Mouse (Mus musculus): ENCODE measurements around the gene Macf1. TPM values are rescaled to one million over a fixed set of nuclear protein-coding genes. Genes with fewer than 3 reads are reported as not detected.
A peak's percentile ranks its signal among the peaks of the same experiment; 100 is the strongest.
"Not testable (repeated sequence)": the region's sequence is repeated elsewhere in the genome, so short reads cannot be mapped to it uniquely, and the experiment has no call there.

Macf1 gene
- polyA plus RNA-seq, 1 experiment from 2014 or later: 43.7 TPM

GRCm38 (mm10) chr4:123478655-123479433, 205.3 kb downstream of the Macf1 start:
- peak overlapping the region; percentile 42 for H3K27ac ChIP-seq (replicated peaks)
- H3K4me1 ChIP-seq: peaks cover 3% of the 10 kb centered on the region; the same call in 1 of the 2 replicates
- no peak overlapping the region for H3K4me3 ChIP-seq
- no peak overlapping the region for H3K9ac ChIP-seq
- 68% methylated on average over 7 of the region's 8 CpGs for WGBS
- no peak for ATAC-seq (ENCODE audit: extremely low read depth, insufficient number of reproducible peaks, low FRiP score, low TSS enrichment)
- peaks cover 86% of the 10 kb centered on the region for H3K36me3 ChIP-seq
- H3K27me3 ChIP-seq (replicated peaks): no peaks in the 10 kb centered on the region
- H3K4me2 ChIP-seq: no peak overlapping the region
- no peaks in the 10 kb centered on the region for H3K9me3 ChIP-seq

DNA sequence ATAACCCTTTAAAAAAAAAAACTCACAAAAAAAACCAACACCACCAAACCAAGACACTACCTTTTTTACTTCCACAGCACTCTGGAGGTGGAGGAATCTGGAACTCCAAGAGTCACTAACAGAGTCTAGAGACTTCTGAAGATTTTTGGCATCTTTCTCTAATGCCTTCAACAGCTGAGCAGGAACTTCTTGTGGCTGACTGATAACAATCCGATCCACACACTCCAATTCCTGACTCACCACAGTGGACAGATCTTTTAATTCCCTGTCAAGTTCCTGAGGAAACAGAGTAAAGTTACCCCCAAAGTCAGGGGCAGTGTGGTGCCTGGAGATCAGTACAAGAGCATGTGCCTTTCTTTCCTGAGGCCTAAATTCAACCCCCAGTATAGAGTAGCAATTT, 218.4 kb downstream of the Macf1 start:
- Histone ChIP-seq H3K4me2 (no peak overlapping the region), H3K27ac (replicated peaks) (no peak overlapping the region), H3K4me1 (peaks cover 12% of the 10 kb centered on the region), H3K9ac (no peak overlapping the region), H3K27me3 (replicated peaks) (no peaks in the 10 kb centered on the region), H3K36me3 (peaks cover 89% of the 10 kb centered on the region), H3K4me3 (no peak overlapping the region), H3K9me3 (no peaks in the 10 kb centered on the region)
- no peak for ATAC-seq (ENCODE audit: extremely low read depth, insufficient number of reproducible peaks, low FRiP score, low TSS enrichment)
- WGBS: 45% methylated on average over 1 of the region's 1 CpGs

GRCm38 (mm10) chr4:123460595-123461272, 223.4 kb downstream of the Macf1 start:
- Histone ChIP-seq H3K4me1 (peaks cover 50% of the 10 kb centered on the region), H3K9me3 (no peaks in the 10 kb centered on the region), H3K36me3 (peaks cover 95% of the 10 kb centered on the region), H3K4me2 (0 out of 2 replicates have a peak overlapping the region, but pooled peaks have one; percentile 7), H3K27ac (replicated peaks) (peak overlapping the region; percentile 86), H3K27me3 (replicated peaks) (no peaks in the 10 kb centered on the region), H3K4me3 (no peak overlapping the region), H3K9ac (0 out of 2 replicates have a peak overlapping the region, but pooled peaks have one; percentile 37)
- WGBS: 46% methylated on average over 8 of the region's 8 CpGs
- ATAC-seq (ENCODE audit: extremely low read depth, insufficient number of reproducible peaks, low FRiP score, low TSS enrichment): no peak

DNA sequence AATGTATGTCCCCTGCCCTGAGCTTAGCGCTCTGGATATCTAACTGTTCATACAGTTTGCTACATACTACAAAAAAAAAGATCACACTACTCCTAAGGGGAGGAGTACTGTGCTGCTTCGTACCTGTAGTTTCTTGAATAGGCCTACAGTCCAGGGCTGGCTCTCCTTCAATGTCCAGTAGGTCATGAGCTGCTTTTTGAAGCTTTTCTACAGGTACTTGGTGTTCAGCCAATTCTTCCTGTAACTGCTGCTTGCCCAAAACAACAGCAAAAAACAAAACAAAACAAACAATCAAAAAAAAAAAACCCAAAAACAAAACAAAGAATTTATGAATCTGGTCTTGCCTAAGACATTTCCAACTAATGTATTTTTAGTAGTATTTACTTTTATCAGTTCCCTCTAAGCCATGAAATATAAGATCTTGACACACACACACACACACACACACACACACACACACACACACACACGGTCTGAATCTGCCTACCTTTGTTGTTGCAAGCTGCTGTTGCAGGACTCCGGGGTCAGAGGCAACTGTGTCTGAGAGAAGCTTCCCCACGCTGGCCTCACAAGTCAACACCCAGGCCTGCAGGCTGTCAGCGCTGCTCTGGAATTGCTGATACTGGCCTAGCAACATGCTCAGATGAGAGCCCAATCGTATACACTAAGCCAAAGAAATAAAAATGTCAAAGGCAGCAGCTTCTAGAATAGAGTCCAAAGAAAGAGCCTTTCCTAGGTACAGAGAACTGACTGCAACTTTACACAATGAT, 229.1 kb downstream of the Macf1 start:
- peak overlapping the region; percentile 83 for H3K27ac ChIP-seq (replicated peaks)

DNA sequence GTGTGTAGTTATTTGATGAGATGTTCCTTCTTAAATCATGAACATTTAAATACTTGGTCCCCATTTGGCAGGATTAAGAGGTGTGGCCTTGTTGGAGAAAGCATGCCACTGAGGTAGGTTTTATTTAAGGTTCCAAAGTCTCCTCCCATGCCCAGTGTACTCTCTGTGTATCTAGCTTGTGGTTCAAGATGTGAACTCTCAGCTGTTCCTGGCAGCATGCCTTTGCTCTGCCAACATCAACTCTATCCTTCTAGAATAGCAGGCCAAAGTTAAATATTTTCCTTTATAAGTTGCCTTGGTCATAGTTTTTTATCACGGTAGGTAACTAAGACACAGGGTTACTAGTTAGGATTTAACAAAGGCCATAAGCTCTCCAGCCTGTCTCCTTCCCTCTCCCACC, 230.4 kb downstream of the Macf1 start:
- Histone ChIP-seq H3K4me2 (no peak overlapping the region), H3K4me3 (no peak overlapping the region), H3K27ac (replicated peaks) (no peak overlapping the region), H3K9me3 (no peaks in the 10 kb centered on the region), H3K27me3 (replicated peaks) (no peaks in the 10 kb centered on the region), H3K9ac (no peak overlapping the region), H3K36me3 (peaks cover 86% of the 10 kb centered on the region), H3K4me1 (peaks cover 52% of the 10 kb centered on the region)
- no peak for ATAC-seq (ENCODE audit: extremely low read depth, insufficient number of reproducible peaks, low FRiP score, low TSS enrichment)
- 91% methylated on average over 1 of the region's 1 CpGs for WGBS

More for the DNA sequence above, 229.1 kb downstream of the Macf1 start:
- no peaks in the 10 kb centered on the region for H3K9me3 ChIP-seq
- H3K9ac ChIP-seq: no peak overlapping the region
- peaks cover 62% of the 10 kb centered on the region for H3K4me1 ChIP-seq
- no peak overlapping the region for H3K4me3 ChIP-seq
- peak; percentile 68; the same call in 1 of the 2 replicates for ATAC-seq (ENCODE audit: extremely low read depth, insufficient number of reproducible peaks, low FRiP score, low TSS enrichment)
- 0 out of 2 replicates have a peak overlapping the region, but pooled peaks have one; percentile 7 for H3K4me2 ChIP-seq
- H3K27me3 ChIP-seq (replicated peaks): no peaks in the 10 kb centered on the region
- peaks cover 84% of the 10 kb centered on the region for H3K36me3 ChIP-seq
- WGBS: 40% methylated on average over 7 of the region's 7 CpGs

DNA sequence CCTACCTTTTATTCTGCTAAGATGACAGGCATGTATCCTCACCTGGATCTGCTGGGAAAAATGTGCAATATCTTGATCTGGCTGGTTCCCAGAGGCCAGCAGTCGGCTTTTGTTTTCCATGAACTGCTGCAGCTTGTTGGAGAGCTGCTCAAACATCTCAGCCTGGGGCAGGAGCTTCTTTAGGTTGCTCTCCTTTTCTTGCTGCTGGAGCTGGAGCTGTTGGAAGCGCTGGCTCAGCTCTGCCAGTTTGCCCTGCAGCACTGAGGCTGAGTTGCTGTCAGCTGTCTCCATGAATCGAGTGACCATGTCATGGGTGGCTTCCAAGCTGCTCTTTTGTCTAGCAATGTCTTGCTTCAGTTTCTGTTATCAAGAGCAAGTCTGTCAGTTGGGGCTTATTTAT, 232.2 kb downstream of the Macf1 start:
- H3K36me3 ChIP-seq: peaks cover 86% of the 10 kb centered on the region
- ATAC-seq (ENCODE audit: extremely low read depth, insufficient number of reproducible peaks, low FRiP score, low TSS enrichment): no peak
- H3K9ac ChIP-seq: no peak overlapping the region
- no peaks in the 10 kb centered on the region for H3K27me3 ChIP-seq (replicated peaks)
- H3K4me2 ChIP-seq: no peak overlapping the region
- H3K9me3 ChIP-seq: no peaks in the 10 kb centered on the region
- H3K4me3 ChIP-seq: no peak overlapping the region
- no peak overlapping the region for H3K27ac ChIP-seq (replicated peaks)
- H3K4me1 ChIP-seq: peaks cover 47% of the 10 kb centered on the region
- 84% methylated on average over 3 of the region's 3 CpGs for WGBS

DNA sequence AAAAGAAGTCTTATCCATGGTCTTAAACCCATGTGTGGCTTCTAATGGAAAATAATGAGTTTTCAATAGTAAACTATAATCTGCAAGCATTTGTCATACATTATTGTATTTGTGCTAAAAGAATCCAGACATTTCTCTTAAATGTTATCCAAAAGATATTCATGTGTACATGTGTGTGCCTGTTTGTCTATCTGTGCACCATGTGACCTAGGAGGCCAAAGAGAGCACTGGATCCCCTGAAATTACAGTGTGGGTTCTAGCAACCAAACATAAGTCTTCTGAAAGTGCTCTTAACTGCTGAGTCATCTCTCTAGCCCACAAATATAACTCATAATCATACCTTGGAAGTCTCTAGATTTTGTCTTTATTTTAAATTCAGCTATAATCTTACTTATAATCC, 234.9 kb downstream of the Macf1 start:
- H3K4me3 ChIP-seq: no peak overlapping the region
- no peak for ATAC-seq (ENCODE audit: extremely low read depth, insufficient number of reproducible peaks, low FRiP score, low TSS enrichment)
- no peaks in the 10 kb centered on the region for H3K9me3 ChIP-seq
- no peaks in the 10 kb centered on the region for H3K27me3 ChIP-seq (replicated peaks)
- peaks cover 79% of the 10 kb centered on the region for H3K36me3 ChIP-seq
- no peak overlapping the region for H3K4me2 ChIP-seq
- no peak overlapping the region for H3K9ac ChIP-seq
- H3K4me1 ChIP-seq: peaks cover 35% of the 10 kb centered on the region
- no peak overlapping the region for H3K27ac ChIP-seq (replicated peaks)

DNA sequence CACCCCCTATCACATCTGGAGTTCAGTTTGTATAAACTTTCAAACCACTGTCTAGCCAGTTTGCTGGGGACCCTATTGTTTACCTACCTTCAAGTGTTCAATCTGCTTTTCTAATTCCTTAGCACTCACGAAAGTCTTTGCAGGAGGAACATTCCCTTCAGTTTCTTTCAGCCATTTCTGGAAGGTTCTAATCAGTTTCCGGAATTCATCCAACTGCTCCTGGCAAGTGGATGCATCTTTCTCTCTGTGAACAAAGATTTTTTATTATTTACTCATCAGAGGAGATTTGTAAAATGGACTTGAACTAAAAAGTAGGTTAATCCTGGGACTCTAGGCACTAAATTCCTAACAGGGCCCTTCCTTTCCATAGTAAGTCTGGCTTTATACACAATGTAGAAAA, 236.1 kb downstream of the Macf1 start:
- Histone ChIP-seq H3K9ac (no peak overlapping the region), H3K9me3 (no peaks in the 10 kb centered on the region), H3K4me1 (peaks cover 30% of the 10 kb centered on the region), H3K36me3 (peaks cover 81% of the 10 kb centered on the region), H3K27me3 (replicated peaks) (no peaks in the 10 kb centered on the region), H3K4me2 (no peak overlapping the region), H3K27ac (replicated peaks) (no peak overlapping the region; the same call in 1 of the 2 replicates), H3K4me3 (no peak overlapping the region)
- 89% methylated on average over 2 of the region's 2 CpGs for WGBS
- ATAC-seq (ENCODE audit: extremely low read depth, insufficient number of reproducible peaks, low FRiP score, low TSS enrichment): no peak

DNA sequence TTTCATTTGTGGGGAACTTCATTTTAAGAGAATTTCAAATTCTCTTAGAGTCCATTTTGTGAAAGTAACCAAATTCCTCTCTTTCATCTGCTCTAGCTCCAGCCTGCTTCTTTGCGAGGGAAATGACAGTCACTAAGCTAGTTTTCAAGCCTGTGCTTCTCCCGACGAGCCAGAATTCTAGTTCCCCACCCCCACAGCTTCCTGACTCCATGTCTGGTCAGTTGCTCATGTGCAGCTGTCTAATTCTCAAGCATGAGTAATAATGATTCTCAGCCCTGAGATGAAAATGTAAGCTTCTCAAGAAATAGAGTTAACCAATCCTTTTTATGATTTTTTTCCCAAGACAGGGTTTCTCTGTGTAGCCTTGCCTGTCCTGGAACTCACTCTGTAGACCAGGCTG, 236.9 kb downstream of the Macf1 start:
- WGBS: 40% methylated on average over 3 of the region's 3 CpGs
- H3K36me3 ChIP-seq: peaks cover 81% of the 10 kb centered on the region

DNA sequence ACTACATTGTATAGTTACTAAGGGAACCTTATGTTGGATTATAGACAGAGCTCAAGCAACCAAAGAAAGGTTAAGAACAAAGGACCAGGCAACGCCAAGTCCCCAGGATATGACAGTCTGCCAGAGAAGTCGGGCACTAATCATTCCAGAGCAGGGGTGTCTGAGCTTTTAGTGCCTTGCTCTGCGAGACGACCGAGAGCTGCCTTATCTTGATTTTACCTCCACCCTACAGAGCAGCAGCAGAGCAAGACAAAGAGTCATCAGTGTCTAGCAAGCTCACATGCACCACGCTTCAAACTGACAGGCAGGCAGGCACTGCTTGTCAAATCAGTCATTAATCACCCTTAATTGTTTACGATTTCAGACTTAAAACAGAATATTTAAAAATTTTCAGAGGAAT, 237.4 kb downstream of the Macf1 start:
- no peak overlapping the region for H3K9ac ChIP-seq
- H3K36me3 ChIP-seq: peaks cover 80% of the 10 kb centered on the region
- H3K27ac ChIP-seq (replicated peaks): peak overlapping the region; percentile 62; the same call in 1 of the 2 replicates
- no peaks in the 10 kb centered on the region for H3K27me3 ChIP-seq (replicated peaks)
- peaks cover 25% of the 10 kb centered on the region for H3K4me1 ChIP-seq
- H3K4me2 ChIP-seq: no peak overlapping the region
- 16% methylated on average over 7 of the region's 7 CpGs for WGBS
- no peak for ATAC-seq (ENCODE audit: extremely low read depth, insufficient number of reproducible peaks, low FRiP score, low TSS enrichment)
- no peaks in the 10 kb centered on the region for H3K9me3 ChIP-seq
- H3K4me3 ChIP-seq: no peak overlapping the region

More for the DNA sequence above, 236.9 kb downstream of the Macf1 start:
- Histone ChIP-seq H3K4me2 (no peak overlapping the region), H3K4me3 (no peak overlapping the region), H3K27me3 (replicated peaks) (no peaks in the 10 kb centered on the region), H3K9ac (no peak overlapping the region), H3K9me3 (no peaks in the 10 kb centered on the region), H3K4me1 (peaks cover 30% of the 10 kb centered on the region), H3K27ac (replicated peaks) (peak overlapping the region; percentile 62; the same call in 1 of the 2 replicates)
- ATAC-seq (ENCODE audit: extremely low read depth, insufficient number of reproducible peaks, low FRiP score, low TSS enrichment): no peak

DNA sequence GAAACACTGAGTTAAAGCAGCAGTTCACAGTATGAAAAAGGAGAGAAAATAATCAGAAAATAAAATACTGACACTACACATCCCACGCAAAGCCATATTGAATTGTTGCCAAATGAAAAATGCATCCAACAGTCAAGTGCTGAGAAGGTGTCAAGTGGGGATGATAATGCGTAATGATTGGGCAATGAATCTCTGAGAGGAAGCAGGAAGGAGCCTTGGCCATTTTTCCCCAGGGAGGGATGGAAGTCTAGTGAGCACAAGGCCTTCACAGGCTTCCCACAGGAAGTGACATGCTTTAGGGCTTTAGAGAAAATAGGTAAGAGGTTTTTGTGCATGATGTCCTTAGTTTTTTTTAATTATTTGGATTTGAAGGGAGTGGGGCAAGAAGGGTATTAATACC, 237.9 kb downstream of the Macf1 start:
- ATAC-seq (ENCODE audit: extremely low read depth, insufficient number of reproducible peaks, low FRiP score, low TSS enrichment); H3K27me3 ChIP-seq (replicated peaks); H3K4me3 ChIP-seq; H3K4me2 ChIP-seq; H3K9ac ChIP-seq; H3K27ac ChIP-seq (replicated peaks); H3K9me3 ChIP-seq: not testable (repeated sequence)
- peaks cover 79% of the 10 kb centered on the region for H3K36me3 ChIP-seq
- 52% methylated on average over 2 of the region's 2 CpGs for WGBS
- peaks cover 20% of the 10 kb centered on the region for H3K4me1 ChIP-seq
